Mouse (Mus musculus): ENCODE measurements around the gene Gper1. TPM values are rescaled to one million over a fixed set of nuclear protein-coding genes. Genes with fewer than 3 reads are reported as not detected.

Gper1 gene
- total and polyA plus RNA-seq, 2 experiments from 2014 or later = 6.8 to 9.1 TPM

- no peaks in the 10 kb centered on the region for H3K27me3 ChIP-seq (ENCODE audit: insufficient read depth, low read length)
- no peaks in the 10 kb centered on the region for H3K9me3 ChIP-seq (ENCODE audit: low read length)
- H3K36me3 ChIP-seq (ENCODE audit: insufficient read depth) = no peaks in the 10 kb centered on the region
- no peak for TF ChIP-seq CTCF (IDR thresholded peaks at IDR 0.05; ENCODE audit: low read depth)
- no peak overlapping the region for H3K27ac ChIP-seq (ENCODE audit: low read depth, low read length)
- 92% methylated on average over 9 of the region's 9 CpGs for WGBS
- DNase-seq (no peak), ATAC-seq (no peak)
- no peak overlapping the region for H3K9ac ChIP-seq
- H3K4me3 ChIP-seq (ENCODE audit: low read depth, low read length) = no peak overlapping the region
- no peak overlapping the region for H3K4me2 ChIP-seq (ENCODE audit: low read depth)
- H3K4me1 ChIP-seq (ENCODE audit: insufficient read depth) = peaks cover 13% of the 10 kb centered on the region
These were observed 4.0 kb downstream of the Gper1 start for GRCm38 (mm10) chr5:139427001-139427400.

GRCm38 (mm10) chr5:139427989-139428388, 5.0 kb downstream of the Gper1 start:
- Histone ChIP-seq H3K9me3 (ENCODE audit: low read length) (no peaks in the 10 kb centered on the region), H3K4me3 (ENCODE audit: low read depth, low read length) (no peak overlapping the region), H3K9ac (no peak overlapping the region), H3K36me3 (ENCODE audit: insufficient read depth) (no peaks in the 10 kb centered on the region), H3K27ac (ENCODE audit: low read depth, low read length) (no peak overlapping the region), H3K4me2 (ENCODE audit: low read depth) (no peak overlapping the region), H3K27me3 (ENCODE audit: insufficient read depth, low read length) (no peaks in the 10 kb centered on the region), H3K4me1 (ENCODE audit: insufficient read depth) (peaks cover 13% of the 10 kb centered on the region)
- no peak for DNase-seq
- WGBS = 47% methylated on average over 9 of the region's 9 CpGs
- no peak for ATAC-seq
- TF ChIP-seq CTCF (IDR thresholded peaks at IDR 0.05; ENCODE audit: low read depth) = no peak

GRCm38 (mm10) chr5:139429818-139430341, 6.9 kb downstream of the Gper1 start:
- Histone ChIP-seq H3K4me1 (ENCODE audit: insufficient read depth) (peaks cover 23% of the 10 kb centered on the region), H3K27me3 (ENCODE audit: insufficient read depth, low read length) (no peaks in the 10 kb centered on the region), H3K4me3 (ENCODE audit: low read depth, low read length) (no peak overlapping the region), H3K4me2 (ENCODE audit: low read depth) (no peak overlapping the region), H3K9me3 (ENCODE audit: low read length) (no peaks in the 10 kb centered on the region), H3K36me3 (ENCODE audit: insufficient read depth) (no peaks in the 10 kb centered on the region), H3K9ac (0 out of 2 replicates have a peak overlapping the region, but pooled peaks have one; percentile 10), H3K27ac (ENCODE audit: low read depth, low read length) (no peak overlapping the region)
- WGBS = 12% methylated on average over 12 of the region's 12 CpGs
- ATAC-seq = no peak; the same call in 1 of the 2 replicates
- TF ChIP-seq CTCF (IDR thresholded peaks at IDR 0.05; ENCODE audit: low read depth) = no peak
- DNase-seq = no peak

- 20% methylated on average over 6 of the region's 6 CpGs for WGBS
- Histone ChIP-seq H3K27me3 (ENCODE audit: insufficient read depth, low read length) (no peaks in the 10 kb centered on the region), H3K9ac (no peak overlapping the region), H3K36me3 (ENCODE audit: insufficient read depth) (no peaks in the 10 kb centered on the region), H3K27ac (ENCODE audit: low read depth, low read length) (peak overlapping the region; percentile 21; the same call in 1 of the 2 replicates), H3K4me1 (ENCODE audit: insufficient read depth) (peaks cover 36% of the 10 kb centered on the region), H3K9me3 (ENCODE audit: low read length) (no peaks in the 10 kb centered on the region), H3K4me2 (ENCODE audit: low read depth) (no peak overlapping the region), H3K4me3 (ENCODE audit: low read depth, low read length) (no peak overlapping the region)
- TF ChIP-seq CTCF (IDR thresholded peaks at IDR 0.05; ENCODE audit: low read depth) = no peak
- no peak for ATAC-seq
- DNase-seq = no peak
These were observed 9.4 kb downstream of the Gper1 start for GRCm38 (mm10) chr5:139432333-139432732.

- H3K4me2 ChIP-seq (ENCODE audit: low read depth) = no peak overlapping the region
- DNase-seq = no peak
- no peak for TF ChIP-seq CTCF (IDR thresholded peaks at IDR 0.05; ENCODE audit: low read depth)
- H3K9me3 ChIP-seq (ENCODE audit: low read length) = no peaks in the 10 kb centered on the region
- peaks cover 34% of the 10 kb centered on the region for H3K4me1 ChIP-seq (ENCODE audit: insufficient read depth)
- no peak overlapping the region for H3K4me3 ChIP-seq (ENCODE audit: low read depth, low read length)
- WGBS = 43% methylated on average over 7 of the region's 7 CpGs
- H3K27me3 ChIP-seq (ENCODE audit: insufficient read depth, low read length) = no peaks in the 10 kb centered on the region
- no peaks in the 10 kb centered on the region for H3K36me3 ChIP-seq (ENCODE audit: insufficient read depth)
- no peak for ATAC-seq
- H3K9ac ChIP-seq = no peak overlapping the region
- no peak overlapping the region for H3K27ac ChIP-seq (ENCODE audit: low read depth, low read length)
These were observed 10.0 kb downstream of the Gper1 start for GRCm38 (mm10) chr5:139432747-139433508.

- TF ChIP-seq CTCF (IDR thresholded peaks at IDR 0.05; ENCODE audit: low read depth) = no peak
- Histone ChIP-seq H3K36me3 (ENCODE audit: insufficient read depth) (no peaks in the 10 kb centered on the region), H3K27ac (ENCODE audit: low read depth, low read length) (peak overlapping the region; percentile 73), H3K9ac (no peak overlapping the region), H3K4me3 (ENCODE audit: low read depth, low read length) (no peak overlapping the region), H3K4me2 (ENCODE audit: low read depth) (no peak overlapping the region), H3K4me1 (ENCODE audit: insufficient read depth) (peaks cover 32% of the 10 kb centered on the region), H3K9me3 (ENCODE audit: low read length) (no peaks in the 10 kb centered on the region), H3K27me3 (ENCODE audit: insufficient read depth, low read length) (no peaks in the 10 kb centered on the region)
- no peak for ATAC-seq
- 81% methylated on average over 9 of the region's 9 CpGs for WGBS
- DNase-seq = no peak
These were observed 11.1 kb downstream of the Gper1 start for GRCm38 (mm10) chr5:139433842-139434568.

- H3K36me3 ChIP-seq (ENCODE audit: insufficient read depth) = no peaks in the 10 kb centered on the region
- no peaks in the 10 kb centered on the region for H3K27me3 ChIP-seq (ENCODE audit: insufficient read depth, low read length)
- 4% methylated on average over 8 of the region's 8 CpGs for WGBS
- no peak overlapping the region for H3K9ac ChIP-seq
- ATAC-seq (peak; percentile 93), DNase-seq (peak; percentile 85)
- H3K9me3 ChIP-seq (ENCODE audit: low read length) = no peaks in the 10 kb centered on the region
- H3K4me1 ChIP-seq (ENCODE audit: insufficient read depth) = peaks cover 27% of the 10 kb centered on the region
- TF ChIP-seq CTCF (IDR thresholded peaks at IDR 0.05; ENCODE audit: low read depth) = no peak
- peak overlapping the region; percentile 21; the same call in 1 of the 2 replicates for H3K4me2 ChIP-seq (ENCODE audit: low read depth)
- H3K4me3 ChIP-seq (ENCODE audit: low read depth, low read length) = no peak overlapping the region
- H3K27ac ChIP-seq (ENCODE audit: low read depth, low read length) = peak overlapping the region; percentile 73
These were observed 12.0 kb downstream of the Gper1 start for GRCm38 (mm10) chr5:139434940-139435339.

Measured in forebrain, postnatal 0 days (tissue).